Mouse (Mus musculus) cerebellum, adult 2 months (tissue): ENCODE measurements around the gene Enc1.

Source experiments
- CTCF ChIP-seq: fragments of 200-500 bp; IDR thresholded peaks from 2 replicates; pipeline ENCODE4 v1.5.1; 2011; ENCODE audit warnings: low read depth, mild to moderate bottlenecking, control low read depth, low read length, moderate library complexity, borderline replicate concordance; ENCODE audit not compliant: insufficient read depth
- POLR2A ChIP-seq: fragments of 200-500 bp; IDR thresholded peaks from 2 replicates; pipeline ENCODE4 v1.6.1; 2011; ENCODE audit warnings: low read length, control low read depth, borderline replicate concordance; ENCODE audit not compliant: insufficient read depth

GRCm38 (mm10) chr13:97196186-97196924 lies 44.5 kb upstream of the Enc1 start:
- TF ChIP-seq POLR2A (no peak), CTCF (no peak)
